Mouse (Mus musculus): ENCODE measurements around the gene Ces3b.
"Not testable (repeated sequence)": the region's sequence is repeated elsewhere in the genome, so short reads cannot be mapped to it uniquely, and the experiment has no call there.

Gene Ces3b

GRCm38 (mm10) chr8:105083449-105084050, at the start of gene Ces3b:
Gene Ces3b (plus strand): TSS chr8:105083753.
- DNase-seq (ENCODE audit: low read depth, low spot score), result no peak

GRCm38 (mm10) chr8:105043510-105043909, 40.0 kb upstream of the Ces3b start:
- no peak for DNase-seq (ENCODE audit: low read depth, low spot score)

- DNase-seq (ENCODE audit: low read depth, low spot score), result no peak
These were observed 37.6 kb upstream of the Ces3b start for GRCm38 (mm10) chr8:105045824-105046401.

GRCm38 (mm10) chr8:105048371-105048854, 35.1 kb upstream of the Ces3b start, which contains the start of gene Ces3a:
Gene Ces3a (plus strand): TSS chr8:105048601.
- DNase-seq (ENCODE audit: low read depth, low spot score), result no peak

- no peak for DNase-seq (ENCODE audit: low read depth, low spot score)
These were observed 27.3 kb upstream of the Ces3b start for GRCm38 (mm10) chr8:105056211-105056610.

GRCm38 (mm10) chr8:105060056-105060455, 23.5 kb upstream of the Ces3b start:
- DNase-seq (ENCODE audit: low read depth, low spot score), result no peak

- peak; percentile 52 for DNase-seq (ENCODE audit: low read depth, low spot score)
These were observed 16.8 kb upstream of the Ces3b start for GRCm38 (mm10) chr8:105066761-105067160.

GRCm38 (mm10) chr8:105067905-105068304, 15.6 kb upstream of the Ces3b start:
- not testable (repeated sequence) for DNase-seq (ENCODE audit: low read depth, low spot score)

- DNase-seq (ENCODE audit: low read depth, low spot score), result no peak
These were observed 14.6 kb upstream of the Ces3b start for GRCm38 (mm10) chr8:105068971-105069370.

GRCm38 (mm10) chr8:105076601-105077000, 7.0 kb upstream of the Ces3b start:
- no peak for DNase-seq (ENCODE audit: low read depth, low spot score)

GRCm38 (mm10) chr8:105077071-105077470, 6.5 kb upstream of the Ces3b start:
- DNase-seq (ENCODE audit: low read depth, low spot score), result no peak

GRCm38 (mm10) chr8:105078591-105078990, 5.0 kb upstream of the Ces3b start:
- DNase-seq (ENCODE audit: low read depth, low spot score), result no peak

GRCm38 (mm10) chr8:105080814-105081336, 2.7 kb upstream of the Ces3b start:
- no peak for DNase-seq (ENCODE audit: low read depth, low spot score)

- not testable (repeated sequence) for DNase-seq (ENCODE audit: low read depth, low spot score)
These were observed 4.6 kb downstream of the Ces3b start for GRCm38 (mm10) chr8:105088166-105088565.

- no peak for DNase-seq (ENCODE audit: low read depth, low spot score)
These were observed 5.0 kb downstream of the Ces3b start for GRCm38 (mm10) chr8:105088581-105088980.

GRCm38 (mm10) chr8:105093992-105094391, 10.4 kb downstream of the Ces3b start:
- DNase-seq (ENCODE audit: low read depth, low spot score), result no peak

GRCm38 (mm10) chr8:105102101-105102785, 18.7 kb downstream of the Ces3b start:
- DNase-seq (ENCODE audit: low read depth, low spot score), result not testable (repeated sequence)

- not testable (repeated sequence) for DNase-seq (ENCODE audit: low read depth, low spot score)
These were observed 20.1 kb downstream of the Ces3b start for GRCm38 (mm10) chr8:105103701-105104100.

- no peak for DNase-seq (ENCODE audit: low read depth, low spot score)
These were observed 20.7 kb downstream of the Ces3b start for GRCm38 (mm10) chr8:105104220-105104619.

GRCm38 (mm10) chr8:105129864-105130263, 46.3 kb downstream of the Ces3b start:
- no peak for DNase-seq (ENCODE audit: low read depth, low spot score)

- DNase-seq (ENCODE audit: low read depth, low spot score), result no peak
These were observed 48.0 kb downstream of the Ces3b start, which contains the start of gene Ces4a for GRCm38 (mm10) chr8:105131509-105131908. Gene Ces4a (plus strand): TSS chr8:105131800.

GRCm38 (mm10) chr8:105138423-105138822, 54.9 kb downstream of the Ces3b start:
- DNase-seq (ENCODE audit: low read depth, low spot score), result peak; percentile 48

Measured in forelimb bud, embryonic 11.5 days (tissue).